In the genomic region with DNA sequence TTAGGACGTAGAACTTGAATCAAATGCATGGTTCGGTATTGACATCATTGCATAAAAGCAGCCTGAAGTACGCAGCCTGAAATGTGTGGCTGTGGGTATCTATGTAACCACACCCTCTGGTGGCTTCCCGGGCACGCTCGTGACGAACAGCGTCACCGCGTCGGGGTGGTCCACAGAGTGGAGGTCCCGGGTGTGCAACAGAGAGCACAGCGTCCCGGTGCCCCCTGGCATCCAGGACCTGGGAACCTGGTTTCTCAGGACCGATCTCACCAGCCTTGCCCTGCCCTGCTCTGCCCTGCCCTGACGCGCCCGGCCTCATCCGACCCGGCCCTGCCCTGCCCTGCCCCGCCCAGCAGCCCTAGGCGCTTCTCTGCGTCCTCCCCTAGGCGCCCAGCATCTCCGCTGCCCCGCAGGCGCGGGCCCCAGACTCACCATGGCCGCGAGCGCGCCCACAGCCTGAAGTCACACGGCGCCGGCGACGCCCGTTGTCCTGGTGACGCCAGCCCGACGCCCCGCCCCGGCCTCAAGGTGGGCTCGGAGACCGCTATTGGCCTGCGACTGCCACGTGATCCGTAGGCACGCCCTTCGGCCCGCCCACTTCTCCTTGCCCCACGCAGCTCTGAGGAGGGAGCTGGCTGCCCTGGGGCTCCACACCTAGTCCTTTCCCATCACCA, we compare ENCODE assay signal across 8 mouse cellular contexts. TPM values are rescaled to one million over a fixed set of nuclear protein-coding genes. Genes with fewer than 3 reads are reported as not detected.
DNase-seq lines count a peak whose midpoint lies in the region; ATAC-seq and TF ChIP-seq lines count a peak whose summit lies in the region.

No protein-coding gene starts in this region.

- DNase-seq in urinary bladder, adult 2 months (ENCODE audit: low spot score) = peak; percentile 23
- no peak for DNase-seq in urinary bladder, postnatal 10 days (ENCODE audit: low spot score)
- peak; percentile 95 for DNase-seq in embryonic facial prominence, embryonic 10.5 days (ENCODE audit: low spot score)
- peak; percentile 95 for DNase-seq in heart, adult 11 months
- peak; percentile 46 for DNase-seq in kidney, adult 18-20 months
- DNase-seq in limb, embryonic 11.5 days (ENCODE audit: low spot score) = peak; percentile 90

- under 1% methylated on average over 52 of the region's 52 CpGs for WGBS in embryonic facial prominence, embryonic 10.5 days
- under 1% methylated on average over 51 of the region's 52 CpGs for WGBS in limb, embryonic 11.5 days
- WGBS in midbrain, embryonic 13.5 days = under 1% methylated on average over 52 of the region's 52 CpGs
- under 1% methylated on average over 52 of the region's 52 CpGs for WGBS in small intestine, adult 2 months

- peak; percentile 90 for ATAC-seq in limb, embryonic 11.5 days (ENCODE audit: insufficient number of reproducible peaks, low FRiP score, low TSS enrichment, low read depth)
- ATAC-seq in midbrain, embryonic 13.5 days = peak; percentile 98

- peak overlapping the region; percentile 60 for H3K9ac ChIP-seq in limb, embryonic 11.5 days (ENCODE audit: low read length)
- peak overlapping the region; percentile 77 for H3K9ac ChIP-seq in midbrain, embryonic 13.5 days (replicated peaks)

- peaks cover 27% of the 10 kb centered on the region for H3K4me1 ChIP-seq in embryonic facial prominence, embryonic 10.5 days
- H3K4me1 ChIP-seq in limb, embryonic 11.5 days (ENCODE audit: control insufficient read depth, insufficient read depth, low read length) = peaks cover 9% of the 10 kb centered on the region; the same call in 1 of the 2 replicates
- peaks cover 13% of the 10 kb centered on the region for H3K4me1 ChIP-seq in midbrain, embryonic 13.5 days (replicated peaks)
- H3K4me1 ChIP-seq in small intestine, adult 2 months (ENCODE audit: control insufficient read depth, insufficient read depth, insufficient read length, low read length) = no peaks in the 10 kb centered on the region

- TF ChIP-seq CTCF in small intestine, adult 2 months (IDR thresholded peaks at IDR 0.05; ENCODE audit: extremely low read depth, insufficient read length, insufficient replicate concordance, low read depth, low read length) = no peak

- no peaks in the 10 kb centered on the region for H3K27me3 ChIP-seq in embryonic facial prominence, embryonic 10.5 days (replicated peaks; ENCODE audit: low read depth, poor library complexity, severe bottlenecking)
- H3K27me3 ChIP-seq in limb, embryonic 11.5 days (ENCODE audit: control insufficient read depth, insufficient read depth, low read length) = peaks cover 20% of the 10 kb centered on the region
- no peaks in the 10 kb centered on the region for H3K27me3 ChIP-seq in midbrain, embryonic 13.5 days
- 0 out of 2 replicates have a peak, but pooled peaks cover 9% of the 10 kb centered on the region for H3K27me3 ChIP-seq in small intestine, adult 2 months (ENCODE audit: control insufficient read depth, insufficient read depth, low read length)

- no peaks in the 10 kb centered on the region for H3K36me3 ChIP-seq in embryonic facial prominence, embryonic 10.5 days (replicated peaks)
- no peaks in the 10 kb centered on the region for H3K36me3 ChIP-seq in limb, embryonic 11.5 days (ENCODE audit: control insufficient read depth, insufficient read depth, low read length)
- H3K36me3 ChIP-seq in midbrain, embryonic 13.5 days = no peaks in the 10 kb centered on the region
- H3K36me3 ChIP-seq in small intestine, adult 2 months (ENCODE audit: control insufficient read depth, insufficient read depth, low read length) = no peaks in the 10 kb centered on the region

- TF ChIP-seq POLR2A in small intestine, adult 2 months (IDR thresholded peaks at IDR 0.05; ENCODE audit: low read depth, low read length) = no peak

- H3K4me3 ChIP-seq in embryonic facial prominence, embryonic 10.5 days = peak overlapping the region; percentile 85
- H3K4me3 ChIP-seq in limb, embryonic 11.5 days (ENCODE audit: low read depth, low read length) = peak overlapping the region; percentile 57
- peak overlapping the region; percentile 66 for H3K4me3 ChIP-seq in midbrain, embryonic 13.5 days (replicated peaks)
- H3K4me3 ChIP-seq in small intestine, adult 2 months (ENCODE audit: low read depth, low read length) = peak overlapping the region; percentile 56

- no peaks in the 10 kb centered on the region for H3K9me3 ChIP-seq in embryonic facial prominence, embryonic 10.5 days
- no peaks in the 10 kb centered on the region for H3K9me3 ChIP-seq in limb, embryonic 11.5 days (ENCODE audit: control insufficient read depth, low read length)
- no peaks in the 10 kb centered on the region for H3K9me3 ChIP-seq in midbrain, embryonic 13.5 days

- peak overlapping the region; percentile 85 for H3K27ac ChIP-seq in embryonic facial prominence, embryonic 10.5 days (replicated peaks)
- no peak overlapping the region for H3K27ac ChIP-seq in limb, embryonic 11.5 days (replicated peaks; ENCODE audit: low read depth, low read length)
- H3K27ac ChIP-seq in midbrain, embryonic 13.5 days = peak overlapping the region; percentile 68
- no peak overlapping the region for H3K27ac ChIP-seq in small intestine, adult 2 months (ENCODE audit: insufficient read depth, low read depth, low read length)

- H3K4me2 ChIP-seq in limb, embryonic 11.5 days (ENCODE audit: low read depth, severe bottlenecking) = peak overlapping the region; percentile 92
- peak overlapping the region; percentile 67 for H3K4me2 ChIP-seq in midbrain, embryonic 13.5 days (replicated peaks)

RNA-seq across cellular contexts. Expression of a gene that starts 19.6 kb away (rescaled TPM):
- polyA plus RNA-seq in urinary bladder, adult 2 months (2012; rRNA removed) = 2.5 and 3.6 TPM in 2 replicates
- 5.9 and 6.1 TPM in 2 replicates for polyA plus RNA-seq in embryonic facial prominence, embryonic 10.5 days (2016; fragmentation: Nextera tagmentation; extraction: Ambion mirVana)
- 2.7 and 4.0 TPM in 2 replicates for polyA plus RNA-seq in limb, embryonic 11.5 days (2014; fragmentation: Nextera tagmentation; extraction: Ambion mirVana)
- 19.8 and 19.9 TPM in 2 replicates for polyA plus RNA-seq in midbrain, embryonic 13.5 days (2015; fragmentation: Nextera tagmentation; extraction: Ambion mirVana)
- 0.81 and 1.2 TPM in 2 replicates for polyA plus RNA-seq in small intestine, adult 2 months (2012; rRNA removed)

RNA-seq across cellular contexts. Expression of a gene that starts 30.5 kb away (rescaled TPM):
- polyA plus RNA-seq in urinary bladder, adult 2 months (2012; rRNA removed) = 0.62 and 0.87 TPM in 2 replicates
- 0.77 and 0.80 TPM in 2 replicates for polyA plus RNA-seq in embryonic facial prominence, embryonic 10.5 days (2016; fragmentation: Nextera tagmentation; extraction: Ambion mirVana)
- 0.64 and 1.7 TPM in 2 replicates for polyA plus RNA-seq in limb, embryonic 11.5 days (2014; fragmentation: Nextera tagmentation; extraction: Ambion mirVana)
- 0.23 and 0.31 TPM in 2 replicates for polyA plus RNA-seq in midbrain, embryonic 13.5 days (2015; fragmentation: Nextera tagmentation; extraction: Ambion mirVana)
- 0.05 and 0.06 TPM in 2 replicates for polyA plus RNA-seq in small intestine, adult 2 months (2012; rRNA removed)

Comparison
In these comparisons a context has a peak if more than half of its experiments do, and no peak if none do; other contexts are left out.
1. H3K27ac ChIP-seq: peak in embryonic facial prominence, embryonic 10.5 days (single experiment) and midbrain, embryonic 13.5 days (single experiment); none in limb, embryonic 11.5 days (single experiment) and small intestine, adult 2 months (single experiment).
2. Peak in every context shown above with its lines, with median percentiles within 50 percentile points of each other: H3K4me3 ChIP-seq.